Mouse (Mus musculus) adrenal gland, postnatal 25 days (tissue): ENCODE results near the gene Dpf3. TPM values are rescaled to one million over a fixed set of nuclear protein-coding genes. Genes with fewer than 3 reads are reported as not detected.

Source experiments
- DNase-seq: peaks from one replicate; pipeline ENCODE4 v3.0.0; 2021; ENCODE audit warnings: mixed read lengths
- total RNA-seq: library from RNA; stranded (reverse); gene quantifications from 2 replicates; pipeline ENCODE4 v1.2.3, GENCODE M21; 2021

The Dpf3 gene
- total RNA-seq, 1 experiment from 2014 or later = 11.3 TPM

GRCm38 (mm10) chr12:83286496-83287492 lies 200.7 kb downstream of the Dpf3 start:
- no peak for DNase-seq

- DNase-seq = no peak
Measured at GRCm38 (mm10) chr12:83283591-83284320, 203.8 kb downstream of the Dpf3 start.

GRCm38 (mm10) chr12:83277537-83278441 lies 209.7 kb downstream of the Dpf3 start:
- DNase-seq = peak; percentile 16

- no peak for DNase-seq
Measured at GRCm38 (mm10) chr12:83271215-83271614, 216.3 kb downstream of the Dpf3 start.

- DNase-seq = peak; percentile 37
Measured at GRCm38 (mm10) chr12:83268504-83268922, 219.0 kb downstream of the Dpf3 start.

GRCm38 (mm10) chr12:83260540-83260939 lies 227.0 kb downstream of the Dpf3 start:
- DNase-seq = no peak

- DNase-seq = no peak
Measured at GRCm38 (mm10) chr12:83254399-83254798, 233.1 kb downstream of the Dpf3 start.

GRCm38 (mm10) chr12:83249066-83249465 lies 238.4 kb downstream of the Dpf3 start:
- no peak for DNase-seq

- DNase-seq = no peak
Measured at GRCm38 (mm10) chr12:83248636-83249035, 238.9 kb downstream of the Dpf3 start.

- no peak for DNase-seq
Measured at GRCm38 (mm10) chr12:83247669-83248068, 239.8 kb downstream of the Dpf3 start.

GRCm38 (mm10) chr12:83241022-83241421 lies 246.5 kb downstream of the Dpf3 start:
- DNase-seq = no peak

- DNase-seq = no peak
Measured at GRCm38 (mm10) chr12:83240571-83240970, 246.9 kb downstream of the Dpf3 start.

- no peak for DNase-seq
Measured at GRCm38 (mm10) chr12:83235781-83236180, 251.7 kb downstream of the Dpf3 start.

GRCm38 (mm10) chr12:83234981-83235380 lies 252.5 kb downstream of the Dpf3 start:
- DNase-seq = no peak

GRCm38 (mm10) chr12:83233651-83234050 lies 253.9 kb downstream of the Dpf3 start:
- no peak for DNase-seq

- DNase-seq = no peak
Measured at GRCm38 (mm10) chr12:83232916-83233315, 254.6 kb downstream of the Dpf3 start.

- DNase-seq = no peak
Measured at GRCm38 (mm10) chr12:83231258-83231657, 256.3 kb downstream of the Dpf3 start.

GRCm38 (mm10) chr12:83229683-83230082 lies 257.8 kb downstream of the Dpf3 start:
- DNase-seq = no peak

GRCm38 (mm10) chr12:83227014-83227413 lies 260.5 kb downstream of the Dpf3 start:
- DNase-seq = no peak

- DNase-seq = no peak
Measured at GRCm38 (mm10) chr12:83220964-83221363, 266.6 kb downstream of the Dpf3 start.

GRCm38 (mm10) chr12:83213879-83214341 lies 273.6 kb downstream of the Dpf3 start:
- DNase-seq = no peak

GRCm38 (mm10) chr12:83211976-83212375 lies 275.5 kb downstream of the Dpf3 start:
- no peak for DNase-seq
